Mouse (Mus musculus): ENCODE results near the gene Acpp.

Acpp gene

GRCm38 (mm10) chr9:104251687-104252086 lies 85.9 kb downstream of the Acpp start:
- DNase-seq (ENCODE audit: low spot score): no peak

GRCm38 (mm10) chr9:104251111-104251510 lies 86.4 kb downstream of the Acpp start:
- no peak for DNase-seq (ENCODE audit: low spot score)

GRCm38 (mm10) chr9:104247307-104247987 lies 90.1 kb downstream of the Acpp start:
- DNase-seq (ENCODE audit: low spot score): no peak

GRCm38 (mm10) chr9:104243799-104244466 lies 93.6 kb downstream of the Acpp start:
- no peak for DNase-seq (ENCODE audit: low spot score)

- DNase-seq (ENCODE audit: low spot score): no peak
These were observed 97.4 kb downstream of the Acpp start for GRCm38 (mm10) chr9:104240146-104240545.

- no peak for DNase-seq (ENCODE audit: low spot score)
These were observed 98.5 kb downstream of the Acpp start for GRCm38 (mm10) chr9:104239076-104239475.
